Mouse (Mus musculus) layer of hippocampus, adult 18-20 months (tissue): ENCODE results near the gene Rhobtb1. TPM values are rescaled to one million over a fixed set of nuclear protein-coding genes. Genes with fewer than 3 reads are reported as not detected.

Experiments used
- DNase-seq, 2 experiments: peaks; one replicate each; pipeline ENCODE4 v3.0.0; 2022; ENCODE audit warnings: low spot score in 2 of 2
- long read RNA-seq: library from polyadenylated mRNA; stranded (forward); transcript quantifications from one replicate; pipeline ENCODE4 v2.0.0, GENCODE M21; 2021
- total RNA-seq, 2 experiments: library from RNA; stranded (reverse); gene quantifications; 2 replicates each; pipeline ENCODE4 v1.2.3; 2021

Gene Rhobtb1
- total RNA-seq = 1 to 10 TPM; 3.5 to 5.1 TPM
- long read RNA-seq, partial matches to known transcripts = 0 of 2 reads
- long read RNA-seq, other reads (novel, unspliced or antisense) = 2 of 2 reads

GRCm38 (mm10) chr10:69151045-69151444 is at the start of gene Rhobtb1:
Gene Rhobtb1, plus strand, starts transcription at chr10:69151434.
- DNase-seq = no peak

DNA sequence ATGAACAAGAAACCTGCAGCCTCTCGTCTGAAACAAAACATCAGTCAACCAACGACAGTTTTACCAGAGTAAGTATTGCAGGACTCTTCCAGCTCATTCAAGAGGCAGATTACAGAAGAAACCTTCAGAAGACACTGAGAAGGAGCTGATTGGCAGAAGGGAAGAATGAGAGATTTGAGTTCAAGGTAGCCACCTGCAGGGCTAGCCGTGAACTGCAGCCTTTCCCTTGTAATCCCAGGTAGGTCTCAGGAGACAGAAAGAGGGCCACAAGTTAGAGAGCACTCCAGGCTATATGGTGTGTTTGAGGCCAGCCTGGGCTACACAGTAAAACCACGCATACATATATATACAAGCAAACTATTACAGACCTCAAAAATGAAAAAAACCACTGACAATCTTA is 49.2 kb upstream of the Rhobtb1 start:
- DNase-seq = peak; percentile 16 to 65

GRCm38 (mm10) chr10:69104143-69104882 is 46.9 kb upstream of the Rhobtb1 start:
- DNase-seq = no peak

- DNase-seq = no peak
Observed at GRCm38 (mm10) chr10:69104883-69105225, 46.4 kb upstream of the Rhobtb1 start.

- no peak for DNase-seq
Observed at GRCm38 (mm10) chr10:69106796-69107195, 44.4 kb upstream of the Rhobtb1 start.

DNA sequence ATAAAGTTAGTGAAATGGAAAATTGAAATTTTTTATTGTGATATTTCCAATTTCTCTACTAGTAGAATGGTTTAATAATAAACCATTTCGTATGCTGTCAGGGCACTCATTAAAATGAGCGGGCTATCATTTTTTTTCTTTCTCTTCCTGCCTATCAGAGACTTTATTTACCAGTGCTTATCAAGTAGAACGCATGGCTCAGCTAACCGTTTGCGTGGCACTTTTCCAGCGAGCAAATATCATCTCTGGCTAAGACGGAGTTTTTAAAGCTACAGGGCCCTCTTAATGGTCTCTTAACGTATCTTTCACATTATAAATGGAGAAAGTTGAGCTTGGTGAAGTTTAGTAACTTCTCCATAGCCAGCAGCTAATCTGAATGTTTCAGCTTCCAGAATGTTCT is 44.0 kb upstream of the Rhobtb1 start:
- no peak for DNase-seq

DNA sequence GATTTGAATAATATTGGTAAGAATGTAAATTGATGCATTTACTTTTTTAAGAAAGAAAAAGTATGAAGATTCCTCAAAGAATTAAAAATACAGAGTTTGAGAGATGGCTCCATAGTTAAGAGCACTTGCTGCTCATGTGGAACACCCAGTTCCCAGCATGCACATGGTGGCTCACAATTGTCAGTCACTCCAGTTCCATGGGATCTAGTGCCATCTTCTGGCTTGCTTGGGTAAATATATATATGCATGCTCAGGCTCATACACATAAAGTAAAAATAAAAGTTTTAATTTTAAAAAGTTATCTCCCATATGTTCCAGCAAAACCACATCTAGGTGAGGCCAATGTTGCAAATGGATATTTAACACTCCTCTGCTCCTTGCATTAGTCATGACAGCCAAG is 36.9 kb upstream of the Rhobtb1 start:
- no peak for DNase-seq

DNA sequence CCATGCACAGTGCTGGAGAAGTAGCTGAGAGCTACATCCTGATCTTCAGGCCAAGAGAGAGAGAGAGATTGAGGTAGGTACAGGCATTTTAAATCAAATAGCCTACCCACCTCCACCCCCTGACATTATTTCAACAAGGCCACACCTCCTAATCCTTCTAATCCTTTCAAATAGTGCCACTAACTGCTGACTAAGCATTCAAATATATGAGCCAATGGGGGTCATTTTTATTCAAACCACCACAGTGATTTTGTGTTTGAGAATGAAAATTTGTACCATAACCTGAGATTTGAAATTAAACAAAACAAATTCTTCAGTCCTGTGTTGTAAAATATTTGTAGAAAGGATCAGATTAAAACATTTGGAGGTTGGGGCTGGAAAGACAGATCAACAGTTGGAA is 33.2 kb upstream of the Rhobtb1 start:
- no peak for DNase-seq

- no peak for DNase-seq
Observed at GRCm38 (mm10) chr10:69118893-69119292, 32.3 kb upstream of the Rhobtb1 start.

DNA sequence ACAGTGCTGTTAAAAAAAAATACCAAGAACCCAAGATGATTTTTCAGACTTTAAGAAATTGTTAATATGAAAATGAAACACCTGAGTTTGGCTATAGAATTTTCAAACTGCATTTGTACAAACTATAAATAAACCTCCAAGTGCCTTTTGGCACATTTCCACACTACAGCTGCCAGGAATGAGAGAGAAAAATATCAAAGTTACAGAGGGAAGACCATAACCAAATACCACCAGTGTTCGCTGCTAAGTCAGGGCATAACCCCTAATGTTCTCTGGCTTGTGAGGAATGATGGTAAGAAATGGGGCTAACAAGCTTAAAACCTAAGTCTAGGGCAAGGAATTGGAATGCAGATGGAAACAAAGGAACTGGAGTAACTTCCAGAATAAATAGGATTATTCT is 31.8 kb upstream of the Rhobtb1 start:
- DNase-seq = no peak

GRCm38 (mm10) chr10:69126546-69126945 is 24.7 kb upstream of the Rhobtb1 start:
- no peak for DNase-seq

DNA sequence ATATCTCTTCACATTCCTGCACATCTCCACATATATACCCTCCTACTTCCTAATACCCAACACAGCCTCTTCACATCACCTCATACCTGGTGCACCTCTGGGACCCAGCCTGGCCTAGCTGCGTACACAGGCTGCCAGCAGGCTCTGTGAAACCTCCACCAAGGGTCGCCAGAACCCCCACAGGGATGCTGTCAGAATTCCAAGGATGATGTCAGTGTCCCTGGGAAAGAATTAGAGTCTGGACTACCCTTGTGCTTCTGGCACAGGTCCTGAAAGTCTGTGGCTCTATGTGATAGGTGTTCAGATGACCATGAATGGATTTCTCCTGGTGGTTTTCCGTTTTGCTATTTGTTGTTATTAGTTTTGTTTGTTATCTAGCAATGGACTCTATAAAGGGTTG is 22.7 kb upstream of the Rhobtb1 start:
- DNase-seq = no peak

GRCm38 (mm10) chr10:69130613-69131012 is 20.6 kb upstream of the Rhobtb1 start:
- no peak for DNase-seq

- no peak for DNase-seq
Observed at GRCm38 (mm10) chr10:69134356-69134755, 16.9 kb upstream of the Rhobtb1 start.

DNA sequence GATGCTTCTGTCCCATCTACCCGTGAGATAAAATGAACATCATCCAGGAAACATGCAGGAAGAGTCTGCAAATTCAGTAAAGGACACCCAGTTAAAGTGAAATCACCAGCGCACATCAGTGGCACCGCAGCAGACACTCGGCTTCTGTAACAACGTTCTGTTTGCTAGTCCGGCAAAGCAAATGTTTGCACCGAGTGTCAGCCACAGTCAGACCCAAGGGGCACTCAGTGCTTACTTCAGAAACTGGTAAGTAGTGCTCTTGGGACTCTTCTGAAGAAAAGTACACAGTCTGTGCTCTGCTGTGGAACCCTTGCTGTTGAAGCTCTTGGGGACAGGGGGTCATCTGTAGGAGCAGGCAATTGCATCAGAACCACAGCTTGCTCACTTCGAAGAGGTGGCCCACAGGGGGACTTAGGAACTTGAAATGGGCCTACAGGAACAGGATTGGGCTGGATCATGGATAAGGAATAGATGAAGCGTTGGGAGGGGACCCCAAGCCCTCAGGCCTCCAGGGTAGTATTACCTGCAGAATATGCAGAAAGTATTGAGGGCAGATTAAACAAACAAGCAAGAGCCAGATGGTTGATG is 14.9 kb upstream of the Rhobtb1 start:
- no peak for DNase-seq

- DNase-seq = no peak
Observed at GRCm38 (mm10) chr10:69149252-69149651, 2.0 kb upstream of the Rhobtb1 start.

DNA sequence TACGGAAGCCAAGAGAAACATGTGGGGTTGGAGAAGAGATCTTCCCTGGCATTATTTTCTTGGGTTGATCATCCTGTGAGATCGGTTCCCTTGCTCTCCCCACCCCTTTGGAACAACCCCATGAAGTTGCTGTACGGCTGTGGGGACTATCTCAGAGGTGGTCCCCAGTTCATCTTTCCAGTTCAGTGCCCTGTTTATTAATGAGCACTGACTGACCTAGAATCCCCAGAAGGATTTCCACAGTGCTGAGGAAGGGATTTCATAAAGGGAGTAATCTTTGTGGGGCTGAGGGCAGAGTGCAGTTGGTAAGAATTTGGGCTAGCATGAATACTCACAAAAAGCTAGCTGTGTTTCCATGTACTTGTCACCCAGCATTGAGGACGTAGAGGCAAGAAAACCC is 1.7 kb downstream of the Rhobtb1 start:
- DNase-seq = no peak

GRCm38 (mm10) chr10:69155428-69156175 is 4.4 kb downstream of the Rhobtb1 start:
- peak in 1 of 2 experiments; percentile 7 for DNase-seq

- DNase-seq = no peak
Observed at GRCm38 (mm10) chr10:69156462-69156861, 5.2 kb downstream of the Rhobtb1 start.

DNA sequence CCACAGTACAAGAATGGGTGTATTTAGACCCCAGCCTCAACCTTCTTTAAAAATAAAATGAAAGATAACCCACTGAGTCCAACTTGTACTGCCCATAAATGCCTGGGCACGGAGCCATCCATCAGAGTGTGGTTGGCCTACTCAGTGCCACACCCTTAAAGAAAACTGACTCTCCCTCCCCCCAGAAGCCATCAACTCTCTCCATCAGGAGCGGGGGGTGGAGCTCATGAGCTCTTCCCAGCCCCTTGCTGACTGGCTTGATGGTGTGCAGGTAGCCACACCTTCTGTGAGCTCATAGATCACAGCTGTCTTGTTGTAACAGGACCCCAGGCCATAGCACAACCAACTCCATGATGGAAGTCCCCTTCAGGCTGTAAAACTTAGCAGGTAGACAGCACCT is 6.2 kb downstream of the Rhobtb1 start:
- DNase-seq = no peak

DNA sequence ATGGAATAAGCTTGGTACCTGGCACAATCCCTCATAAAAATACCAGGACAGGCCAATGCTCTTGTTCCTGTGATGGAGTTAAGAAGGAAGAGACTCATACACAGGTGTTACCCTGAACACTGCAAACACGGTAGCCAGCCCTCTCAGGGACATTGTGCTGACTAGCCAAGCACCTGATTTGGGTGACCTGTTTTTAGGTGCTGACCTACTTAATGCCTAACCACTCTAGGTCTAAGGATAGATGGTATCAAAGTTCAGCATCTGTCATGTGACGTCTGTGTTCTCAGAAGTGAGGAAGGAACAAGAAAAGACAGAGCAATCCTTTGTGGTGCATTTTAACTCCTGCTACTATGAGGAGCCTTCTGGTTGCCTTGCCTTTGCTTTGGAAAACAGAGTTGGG is 9.6 kb downstream of the Rhobtb1 start:
- no peak for DNase-seq

DNA sequence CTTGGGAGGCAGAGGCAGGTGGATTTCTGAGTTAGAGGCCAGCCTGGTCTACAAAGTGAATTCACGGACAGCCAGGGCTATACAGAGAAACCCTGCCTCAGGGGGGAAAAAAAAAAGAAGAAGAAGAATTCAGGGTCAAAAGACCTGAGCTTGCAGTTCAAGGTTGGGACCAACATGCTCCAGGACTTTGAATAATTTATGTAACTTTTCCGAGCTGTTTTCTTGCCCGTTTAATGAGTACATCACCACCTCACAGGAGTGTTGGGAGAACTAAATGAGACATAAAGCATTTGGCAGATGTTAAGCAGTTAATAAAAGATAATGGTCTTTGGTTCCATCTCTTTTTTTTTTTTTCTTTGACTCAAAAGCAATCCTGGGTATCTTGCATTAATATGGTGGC is 10.3 kb downstream of the Rhobtb1 start:
- DNase-seq = no peak
